Mouse (Mus musculus): ENCODE data around the gene Slc30a6.
"Not testable (repeated sequence)": the region's sequence is repeated elsewhere in the genome, so short reads cannot be mapped to it uniquely, and the experiment has no call there.

Gene Slc30a6

GRCm38 (mm10) chr17:74449776-74450175, 54.4 kb downstream of the Slc30a6 start:
- no peak for DNase-seq (ENCODE audit: low spot score in 2 of 2)

- DNase-seq (ENCODE audit: low spot score in 2 of 2): no peak
Measured at GRCm38 (mm10) chr17:74453928-74454327, 58.5 kb downstream of the Slc30a6 start.

- DNase-seq (ENCODE audit: low spot score in 2 of 2): no peak
Measured at GRCm38 (mm10) chr17:74454660-74455059, 59.3 kb downstream of the Slc30a6 start.

GRCm38 (mm10) chr17:74455426-74455825, 60.0 kb downstream of the Slc30a6 start:
- no peak for DNase-seq (ENCODE audit: low spot score in 2 of 2)

- no peak for DNase-seq (ENCODE audit: low spot score in 2 of 2)
Measured at GRCm38 (mm10) chr17:74456825-74457224, 61.4 kb downstream of the Slc30a6 start.

GRCm38 (mm10) chr17:74457972-74458677, 62.7 kb downstream of the Slc30a6 start:
- DNase-seq (ENCODE audit: low spot score in 2 of 2): no peak

- no peak for DNase-seq (ENCODE audit: low spot score in 2 of 2)
Measured at GRCm38 (mm10) chr17:74458711-74459408, 63.5 kb downstream of the Slc30a6 start, which contains the start of gene Nlrc4. TSS of gene Nlrc4 (minus strand) at chr17:74459142.

GRCm38 (mm10) chr17:74463510-74463909, 68.1 kb downstream of the Slc30a6 start:
- DNase-seq (ENCODE audit: low spot score in 2 of 2): no peak

- DNase-seq (ENCODE audit: low spot score in 2 of 2): not testable (repeated sequence)
Measured at GRCm38 (mm10) chr17:74467981-74468380, 72.6 kb downstream of the Slc30a6 start.

GRCm38 (mm10) chr17:74470133-74470532, 74.7 kb downstream of the Slc30a6 start:
- DNase-seq (ENCODE audit: low spot score in 2 of 2): not testable (repeated sequence)

All from spleen, postnatal 4 days (tissue).